Mouse (Mus musculus): ENCODE data around the gene Mknk1.

- TF ChIP-seq MYOG (IDR thresholded peaks at IDR 0.05; ENCODE audit: control insufficient read depth, extremely low read depth, insufficient read length) = no peak
- no peak for TF ChIP-seq CTCF (IDR thresholded peaks at IDR 0.05; ENCODE audit: control insufficient read depth, insufficient read depth, insufficient read length)
- TF ChIP-seq USF1 (IDR thresholded peaks at IDR 0.05; ENCODE audit: low read depth) = no peak
- TF ChIP-seq MAX (IDR thresholded peaks at IDR 0.05) = no peak
Measured at GRCm38 (mm10) chr4:115885846-115886245, 46.8 kb downstream of the Mknk1 start.
